In genomic region chr13:76098116-76098492, GRCm38 (mm10) we compare ENCODE assay signal across 9 mouse cellular contexts. TPM values are rescaled to one million over a fixed set of nuclear protein-coding genes. Genes with fewer than 3 reads are reported as not detected.
DNase-seq lines count a peak whose midpoint lies in the region; ATAC-seq and TF ChIP-seq lines count a peak whose summit lies in the region.
"Had no signal": no experiment of that assay in that cellular context is flagged by ENCODE, and none has a peak within 500 bp of the region (broad histone marks: within the 10 kb centered on the region; RNA-seq: fewer than 3 reads in every experiment).

No protein-coding gene starts in this region.

- H3K4me3 ChIP-seq in hindbrain, embryonic 14.5 days (replicated peaks; ENCODE audit: low read length): peak overlapping the region; percentile 70
- H3K4me3 ChIP-seq in liver, embryonic 12.5 days: peak overlapping the region; percentile 90
- H3K4me3 ChIP-seq in olfactory bulb, adult 2 months (ENCODE audit: insufficient read depth, low read depth, low read length): peak overlapping the region; percentile 68

- TF ChIP-seq POLR2A in olfactory bulb, adult 2 months (IDR thresholded peaks at IDR 0.05; ENCODE audit: insufficient read depth, low read depth, low read length): no peak

- peaks cover 9% of the 10 kb centered on the region; the same call in 1 of the 2 replicates for H3K4me1 ChIP-seq in hindbrain, embryonic 14.5 days (replicated peaks; ENCODE audit: control insufficient read depth, insufficient read depth, low read length)
- peaks cover 24% of the 10 kb centered on the region; the same call in 1 of the 2 replicates for H3K4me1 ChIP-seq in liver, embryonic 12.5 days
- no peaks in the 10 kb centered on the region for H3K4me1 ChIP-seq in olfactory bulb, adult 2 months (ENCODE audit: control insufficient read depth, insufficient read depth, low read length)

- no peaks in the 10 kb centered on the region; the same call in 1 of the 2 replicates for H3K36me3 ChIP-seq in hindbrain, embryonic 14.5 days (replicated peaks; ENCODE audit: control insufficient read depth, insufficient read depth)
- H3K36me3 ChIP-seq in liver, embryonic 12.5 days: peaks cover 4% of the 10 kb centered on the region

- TF ChIP-seq CTCF in olfactory bulb, adult 2 months (IDR thresholded peaks at IDR 0.05; ENCODE audit: insufficient read depth, low read depth, low read length): no peak

- 3% methylated on average over 16 of the region's 16 CpGs for WGBS in hindbrain, embryonic 14.5 days
- WGBS in liver, embryonic 12.5 days (ENCODE audit: insufficient replicate concordance): 4% methylated on average over 16 of the region's 16 CpGs
- under 1% methylated on average over 16 of the region's 16 CpGs for WGBS in olfactory bulb, adult 2 months

- H3K27ac ChIP-seq in hindbrain, embryonic 14.5 days: peak overlapping the region; percentile 68; the same call in 1 of the 2 replicates
- peak overlapping the region; percentile 90 for H3K27ac ChIP-seq in liver, embryonic 12.5 days
- H3K27ac ChIP-seq in olfactory bulb, adult 2 months (ENCODE audit: insufficient read depth, low read depth, low read length): peak overlapping the region; percentile 14

- peak; percentile 88 for ATAC-seq in hindbrain, embryonic 14.5 days (ENCODE audit: low FRiP score)
- peak; percentile 83 for ATAC-seq in liver, embryonic 12.5 days

- peak overlapping the region; percentile 53 for H3K4me2 ChIP-seq in hindbrain, embryonic 14.5 days (replicated peaks)
- H3K4me2 ChIP-seq in liver, embryonic 12.5 days: peak overlapping the region; percentile 80

- no peaks in the 10 kb centered on the region for H3K9me3 ChIP-seq in hindbrain, embryonic 14.5 days (ENCODE audit: control insufficient read depth, low read length)
- H3K9me3 ChIP-seq in liver, embryonic 12.5 days (replicated peaks): no peaks in the 10 kb centered on the region

- H3K9ac ChIP-seq in hindbrain, embryonic 14.5 days: peak overlapping the region; percentile 71
- H3K9ac ChIP-seq in liver, embryonic 12.5 days: peak overlapping the region; percentile 83

- no peaks in the 10 kb centered on the region for H3K27me3 ChIP-seq in hindbrain, embryonic 14.5 days (ENCODE audit: control insufficient read depth, insufficient read depth, low read length)
- no peaks in the 10 kb centered on the region for H3K27me3 ChIP-seq in liver, embryonic 12.5 days (replicated peaks)

- DNase-seq in adrenal gland, postnatal 36 days: peak; percentile 66 to 72
- no peak for DNase-seq in adrenal gland, adult 2 months
- DNase-seq in thymus, postnatal 14 days: peak; percentile 64
- DNase-seq in thymus, postnatal 0 days (ENCODE audit: low spot score): no peak
- no peak for DNase-seq in hindbrain, embryonic 14.5 days (ENCODE audit: low spot score)
- DNase-seq in gastrocnemius, postnatal 10 days: no peak

RNA-seq across cellular contexts. Expression of gene Arsk, which starts 0.4 kb away (rescaled TPM):
- total RNA-seq in adrenal gland, postnatal 36 days (2021): 10 to 100 TPM in 1 of 2 experiments, 1 to 10 TPM in 1; 7.5 to 11.1 TPM
- total RNA-seq in adrenal gland, adult 2 months (2021): 10 to 100 TPM; 12.1 to 12.3 TPM
- 2.9 and 3.4 TPM in 2 replicates for polyA plus RNA-seq in adrenal gland, adult 2 months (2012; rRNA removed)
- 4.6 and 5.4 TPM in 2 replicates for polyA plus RNA-seq in thymus, postnatal 0 days (2015; fragmentation: Nextera tagmentation; extraction: Ambion mirVana)
- polyA plus RNA-seq in hindbrain, embryonic 14.5 days (2014; fragmentation: Nextera tagmentation; extraction: Ambion mirVana): 4.1 and 4.9 TPM in 2 replicates
- 2.8 and 3.3 TPM in 2 replicates for polyA plus RNA-seq in liver, embryonic 12.5 days (2016; fragmentation: Nextera tagmentation; extraction: Ambion mirVana)
- polyA plus RNA-seq in olfactory bulb, adult 2 months (2012; ENCODE audit: insufficient read depth, insufficient read length, low replicate concordance, missing spikeins): not detected in 2 replicates
- total RNA-seq in gastrocnemius, postnatal 10 days (2021): 1 to 10 TPM; 5.1 to 7.1 TPM

RNA-seq across cellular contexts. Expression of gene Ttc37, which starts 0.4 kb away (rescaled TPM):
- total RNA-seq in adrenal gland, postnatal 36 days (2021): 10 to 100 TPM; 27.1 to 29.2 TPM
- total RNA-seq in adrenal gland, adult 2 months (2021): 10 to 100 TPM; 27.9 to 29.8 TPM
- polyA plus RNA-seq in adrenal gland, adult 2 months (2012; rRNA removed): 6.8 and 8.1 TPM in 2 replicates
- 9.4 and 10.8 TPM in 2 replicates for polyA plus RNA-seq in thymus, postnatal 0 days (2015; fragmentation: Nextera tagmentation; extraction: Ambion mirVana)
- 15.7 and 16.1 TPM in 2 replicates for polyA plus RNA-seq in hindbrain, embryonic 14.5 days (2014; fragmentation: Nextera tagmentation; extraction: Ambion mirVana)
- polyA plus RNA-seq in liver, embryonic 12.5 days (2016; fragmentation: Nextera tagmentation; extraction: Ambion mirVana): 9.5 and 10.1 TPM in 2 replicates
- not detected in 2 replicates for polyA plus RNA-seq in olfactory bulb, adult 2 months (2012; ENCODE audit: insufficient read depth, insufficient read length, low replicate concordance, missing spikeins)
- 10 to 100 TPM; 11.4 to 16.5 TPM for total RNA-seq in gastrocnemius, postnatal 10 days (2021)

RNA-seq across cellular contexts. Expression of gene Gpr150, which starts 41.3 kb away (rescaled TPM):
- not detected for total RNA-seq in adrenal gland, postnatal 36 days (2021)
- under 1 TPM in 1 of 2 experiments, not detected in 1; 0.14 TPM for total RNA-seq in adrenal gland, adult 2 months (2021)
- polyA plus RNA-seq in adrenal gland, adult 2 months (2012; rRNA removed): 0.09 and 0.10 TPM in 2 replicates
- polyA plus RNA-seq in thymus, postnatal 0 days (2015; fragmentation: Nextera tagmentation; extraction: Ambion mirVana): 0.26 and 0.36 TPM in 2 replicates
- polyA plus RNA-seq in hindbrain, embryonic 14.5 days (2014; fragmentation: Nextera tagmentation; extraction: Ambion mirVana): 2.9 and 3.0 TPM in 2 replicates
- polyA plus RNA-seq in liver, embryonic 12.5 days (2016; fragmentation: Nextera tagmentation; extraction: Ambion mirVana): 5.9 and 6.2 TPM in 2 replicates
- not detected in 2 replicates for polyA plus RNA-seq in olfactory bulb, adult 2 months (2012; ENCODE audit: insufficient read depth, insufficient read length, low replicate concordance, missing spikeins)
- total RNA-seq in gastrocnemius, postnatal 10 days (2021): not detected
- total RNA-seq: neutrophil, adult 5-6 weeks had no signal

Comparison
In these comparisons a context has a peak if more than half of its experiments do, and no peak if none do; other contexts are left out.
1. DNase-seq: peak in adrenal gland, postnatal 36 days (2 of 2) and thymus, postnatal 14 days (single experiment); none in adrenal gland, adult 2 months (single experiment), thymus, postnatal 0 days (single experiment), hindbrain, embryonic 14.5 days (single experiment) and gastrocnemius, postnatal 10 days (single experiment).
2. H3K27ac ChIP-seq: peak in every context shown above with its lines; median percentile 90 in liver, embryonic 12.5 days; 68 in hindbrain, embryonic 14.5 days; 14 in olfactory bulb, adult 2 months.
3. Peak in every context shown above with its lines, with median percentiles within 50 percentile points of each other: H3K4me3 ChIP-seq.